8 mouse cellular contexts compared by ENCODE assay signal in genomic region chr17:25698446-25698845, GRCm38 (mm10). TPM values are rescaled to one million over a fixed set of nuclear protein-coding genes. Genes with fewer than 3 reads are reported as not detected.
DNase-seq lines count a peak whose midpoint lies in the region; ATAC-seq and TF ChIP-seq lines count a peak whose summit lies in the region.
"Had no signal": no experiment of that assay in that cellular context is flagged by ENCODE, and none has a peak within 500 bp of the region (broad histone marks: within the 10 kb centered on the region; RNA-seq: fewer than 3 reads in every experiment).

No protein-coding gene starts in this region.

- no peaks in the 10 kb centered on the region for H3K4me1 ChIP-seq in bone marrow, adult 2 months (ENCODE audit: control insufficient read depth, insufficient read depth, low read length)
- no peaks in the 10 kb centered on the region for H3K4me1 ChIP-seq in embryonic facial prominence, embryonic 14.5 days (ENCODE audit: control insufficient read depth, insufficient read depth, low read length)
- H3K4me1 ChIP-seq: lung, embryonic 15.5 days had no signal

- H3K9ac ChIP-seq in embryonic facial prominence, embryonic 14.5 days (ENCODE audit: low read depth, low read length), result no peak overlapping the region
- H3K9ac ChIP-seq: lung, embryonic 15.5 days had no signal

- TF ChIP-seq CTCF in bone marrow, adult 2 months (IDR thresholded peaks at IDR 0.05; ENCODE audit: control insufficient read depth, insufficient read depth, low read length), result peak; percentile 61

- no peak for TF ChIP-seq POLR2A in bone marrow, adult 2 months (IDR thresholded peaks at IDR 0.05; ENCODE audit: borderline replicate concordance, control insufficient read depth, low read depth, low read length)

- H3K27ac ChIP-seq in bone marrow, adult 2 months (ENCODE audit: control insufficient read depth, insufficient read depth, low read depth, low read length, poor library complexity), result no peak overlapping the region
- no peak overlapping the region for H3K27ac ChIP-seq in embryonic facial prominence, embryonic 14.5 days (replicated peaks; ENCODE audit: low read depth, low read length)
- H3K27ac ChIP-seq: lung, embryonic 15.5 days had no signal

- H3K27me3 ChIP-seq in embryonic facial prominence, embryonic 14.5 days (replicated peaks; ENCODE audit: control insufficient read depth, insufficient read depth, low read length), result no peaks in the 10 kb centered on the region
- H3K27me3 ChIP-seq: lung, embryonic 15.5 days had no signal

- no peaks in the 10 kb centered on the region for H3K9me3 ChIP-seq in embryonic facial prominence, embryonic 14.5 days (ENCODE audit: control insufficient read depth, low read length)
- H3K9me3 ChIP-seq: lung, embryonic 15.5 days had no signal

- no peak overlapping the region for H3K4me2 ChIP-seq in embryonic facial prominence, embryonic 14.5 days (ENCODE audit: low read depth, low read length)
- H3K4me2 ChIP-seq: lung, embryonic 15.5 days had no signal

- ATAC-seq in embryonic facial prominence, embryonic 14.5 days (ENCODE audit: low read depth), result peak; percentile 70; the same call in 1 of the 2 replicates
- peak; percentile 75 for ATAC-seq in megakaryocyte progenitor cell, adult 5-6 weeks (replicated peaks; ENCODE audit: poor library complexity)

- H3K4me3 ChIP-seq in bone marrow, adult 2 months (replicated peaks; ENCODE audit: control insufficient read depth, low read depth, low read length), result no peak overlapping the region
- no peak overlapping the region for H3K4me3 ChIP-seq in embryonic facial prominence, embryonic 14.5 days (ENCODE audit: low read depth, low read length)
- H3K4me3 ChIP-seq: lung, embryonic 15.5 days had no signal

- no peaks in the 10 kb centered on the region for H3K36me3 ChIP-seq in embryonic facial prominence, embryonic 14.5 days (ENCODE audit: control insufficient read depth, insufficient read depth, low read length)
- H3K36me3 ChIP-seq: lung, embryonic 15.5 days had no signal

- 12% methylated on average over 7 of the region's 7 CpGs for WGBS in bone marrow, adult 2 months
- WGBS in embryonic facial prominence, embryonic 14.5 days, result 14% methylated on average over 7 of the region's 7 CpGs

- peak; percentile 25 for DNase-seq in MEL-GATA-1-ER (ENCODE audit: extremely low read depth, low read depth)
- peak; percentile 86 for DNase-seq in embryonic facial prominence, embryonic 14.5 days (ENCODE audit: low spot score)
- DNase-seq in heart, postnatal 36 days, result peak; percentile 75 to 78
- peak; percentile 62 for DNase-seq in layer of hippocampus, adult 9-11 months
- DNase-seq in spleen, adult 12 weeks (ENCODE audit: low spot score), result peak; percentile 36

- intact Hi-C loops in heart, postnatal 36 days (cut with DNase I), result loop anchor here (1.0 to 10.0 kb wide), 5 partner anchors 130 to 364 kb away; no protein-coding TSS in a partner anchor

RNA-seq across cellular contexts. Expression of gene Gng13, which starts 18.5 kb away (rescaled TPM):
- 4.0 and 6.2 TPM in 2 replicates for polyA plus RNA-seq in bone marrow, adult 2 months (2011; ENCODE audit: insufficient read depth, insufficient read length, low replicate concordance, missing spikeins)
- 14.6 and 28.5 TPM in 2 replicates for polyA plus RNA-seq in embryonic facial prominence, embryonic 14.5 days (2014; fragmentation: Nextera tagmentation; extraction: Ambion mirVana)
- total RNA-seq in heart, postnatal 36 days (2021), result under 1 TPM; 0.98 to 1.00 TPM
- not detected in 2 replicates for total RNA-seq in megakaryocyte progenitor cell, adult 5-6 weeks (2015)
- 0.34 TPM in 1 of 2 replicates, not detected in the other for total RNA-seq in megakaryocyte progenitor cell, adult 5-6 weeks (2017)

RNA-seq across cellular contexts. Expression of gene Chtf18, which starts 28.8 kb away (rescaled TPM):
- polyA plus RNA-seq in bone marrow, adult 2 months (2011; ENCODE audit: insufficient read depth, insufficient read length, low replicate concordance, missing spikeins), result 58.2 and 136 TPM in 2 replicates
- polyA plus RNA-seq in embryonic facial prominence, embryonic 14.5 days (2014; fragmentation: Nextera tagmentation; extraction: Ambion mirVana), result 12.9 and 15.7 TPM in 2 replicates
- total RNA-seq in heart, postnatal 36 days (2021), result 1 to 10 TPM; 1.0 to 2.1 TPM
- 12.9 and 19.0 TPM in 2 replicates for total RNA-seq in megakaryocyte progenitor cell, adult 5-6 weeks (2015)
- 27.0 and 30.2 TPM in 2 replicates for total RNA-seq in megakaryocyte progenitor cell, adult 5-6 weeks (2017)

RNA-seq across cellular contexts. Expression of gene Rpusd1, which starts 29.0 kb away (rescaled TPM):
- 3.6 and 8.6 TPM in 2 replicates for polyA plus RNA-seq in bone marrow, adult 2 months (2011; ENCODE audit: insufficient read depth, insufficient read length, low replicate concordance, missing spikeins)
- polyA plus RNA-seq in embryonic facial prominence, embryonic 14.5 days (2014; fragmentation: Nextera tagmentation; extraction: Ambion mirVana), result 19.5 and 23.1 TPM in 2 replicates
- 1 to 10 TPM; 3.7 to 5.1 TPM for total RNA-seq in heart, postnatal 36 days (2021)
- 5.5 and 5.7 TPM in 2 replicates for total RNA-seq in megakaryocyte progenitor cell, adult 5-6 weeks (2015)
- 1.6 and 6.0 TPM in 2 replicates for total RNA-seq in megakaryocyte progenitor cell, adult 5-6 weeks (2017)

RNA-seq across cellular contexts. Expression of gene Mslnl, which starts 37.4 kb away (rescaled TPM):
- polyA plus RNA-seq in bone marrow, adult 2 months (2011; ENCODE audit: insufficient read depth, insufficient read length, low replicate concordance, missing spikeins), result not detected in 2 replicates
- 2.0 TPM in 2 replicates for polyA plus RNA-seq in embryonic facial prominence, embryonic 14.5 days (2014; fragmentation: Nextera tagmentation; extraction: Ambion mirVana)
- not detected for total RNA-seq in heart, postnatal 36 days (2021)
- not detected in 2 replicates for total RNA-seq in megakaryocyte progenitor cell, adult 5-6 weeks (2015)
- total RNA-seq in megakaryocyte progenitor cell, adult 5-6 weeks (2017), result not detected in 2 replicates

RNA-seq across cellular contexts. Expression of gene Msln, which starts 55.7 kb away (rescaled TPM):
- 1.7 TPM in 1 of 2 replicates, not detected in the other for polyA plus RNA-seq in bone marrow, adult 2 months (2011; ENCODE audit: insufficient read depth, insufficient read length, low replicate concordance, missing spikeins)
- 1.7 and 9.4 TPM in 2 replicates for polyA plus RNA-seq in embryonic facial prominence, embryonic 14.5 days (2014; fragmentation: Nextera tagmentation; extraction: Ambion mirVana)
- total RNA-seq in heart, postnatal 36 days (2021), result 10 to 100 TPM; 16.1 to 22.2 TPM
- total RNA-seq in megakaryocyte progenitor cell, adult 5-6 weeks (2015), result 0.46 TPM in 1 of 2 replicates, not detected in the other
- total RNA-seq in megakaryocyte progenitor cell, adult 5-6 weeks (2017), result not detected in 2 replicates

Comparison
In these comparisons a context has a peak if more than half of its experiments do, and no peak if none do; other contexts are left out.
1. DNase-seq: peak in every context shown above with its lines; median percentile 86 in embryonic facial prominence, embryonic 14.5 days; 76 in heart, postnatal 36 days; 62 in layer of hippocampus, adult 9-11 months; 36 in spleen, adult 12 weeks; 25 in MEL-GATA-1-ER.
2. RNA of gene Chtf18, which starts 28.8 kb away (total RNA-seq): 12.9 to 30.2 TPM in megakaryocyte progenitor cell, adult 5-6 weeks; 1.0 to 2.1 TPM in heart, postnatal 36 days; every median in the first group is over 4 times any median in the second.